Mouse (Mus musculus) embryo, embryonic 11.5 days (tissue): ENCODE results near the gene Txnrd2.

Source experiments
- DNase-seq: peaks from one replicate; pipeline ENCODE4 v3.0.0-alpha.2; 2012; ENCODE audit warnings: low read depth, low spot score

Txnrd2 gene

DNA sequence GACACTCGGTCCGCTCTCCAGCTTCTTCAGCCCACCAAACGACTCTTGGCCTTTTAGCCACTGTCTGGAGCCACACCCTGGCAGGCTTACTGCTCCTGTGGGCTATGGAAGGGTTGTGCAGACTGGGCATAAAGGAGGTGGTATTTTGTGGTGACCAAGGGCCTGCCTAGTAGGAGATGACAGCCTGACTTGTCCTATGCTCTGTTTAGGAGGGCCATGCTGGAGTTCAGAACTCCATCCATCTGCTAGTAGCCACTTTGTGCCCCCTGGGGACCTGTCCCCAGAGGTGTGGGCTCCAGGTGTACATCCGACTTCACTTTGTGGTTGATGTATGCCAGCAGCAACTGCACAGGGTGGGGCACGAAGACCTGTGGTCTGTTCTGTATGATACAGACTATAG lies 32.6 kb upstream of the Txnrd2 start:
- no peak for DNase-seq

DNA sequence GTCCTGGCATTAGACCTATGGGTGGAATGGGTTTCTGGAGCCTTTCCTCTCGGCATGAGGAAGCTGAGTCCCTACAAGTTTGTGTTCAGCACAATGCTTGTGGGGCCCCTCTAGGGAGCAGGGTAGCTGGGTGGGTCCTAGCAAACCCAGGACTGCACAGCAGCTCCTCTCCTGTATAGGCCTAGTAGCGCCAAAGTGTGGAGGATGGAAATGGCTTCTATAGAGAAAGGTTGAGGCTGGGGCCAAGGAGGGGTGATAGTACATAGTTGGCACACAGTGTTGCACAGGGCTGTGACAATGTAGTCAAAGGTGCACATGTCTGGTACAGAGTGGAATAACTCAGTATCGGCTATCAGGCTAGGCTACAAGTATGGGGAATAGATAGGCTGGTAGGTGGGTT lies 32.1 kb upstream of the Txnrd2 start:
- DNase-seq: no peak

DNA sequence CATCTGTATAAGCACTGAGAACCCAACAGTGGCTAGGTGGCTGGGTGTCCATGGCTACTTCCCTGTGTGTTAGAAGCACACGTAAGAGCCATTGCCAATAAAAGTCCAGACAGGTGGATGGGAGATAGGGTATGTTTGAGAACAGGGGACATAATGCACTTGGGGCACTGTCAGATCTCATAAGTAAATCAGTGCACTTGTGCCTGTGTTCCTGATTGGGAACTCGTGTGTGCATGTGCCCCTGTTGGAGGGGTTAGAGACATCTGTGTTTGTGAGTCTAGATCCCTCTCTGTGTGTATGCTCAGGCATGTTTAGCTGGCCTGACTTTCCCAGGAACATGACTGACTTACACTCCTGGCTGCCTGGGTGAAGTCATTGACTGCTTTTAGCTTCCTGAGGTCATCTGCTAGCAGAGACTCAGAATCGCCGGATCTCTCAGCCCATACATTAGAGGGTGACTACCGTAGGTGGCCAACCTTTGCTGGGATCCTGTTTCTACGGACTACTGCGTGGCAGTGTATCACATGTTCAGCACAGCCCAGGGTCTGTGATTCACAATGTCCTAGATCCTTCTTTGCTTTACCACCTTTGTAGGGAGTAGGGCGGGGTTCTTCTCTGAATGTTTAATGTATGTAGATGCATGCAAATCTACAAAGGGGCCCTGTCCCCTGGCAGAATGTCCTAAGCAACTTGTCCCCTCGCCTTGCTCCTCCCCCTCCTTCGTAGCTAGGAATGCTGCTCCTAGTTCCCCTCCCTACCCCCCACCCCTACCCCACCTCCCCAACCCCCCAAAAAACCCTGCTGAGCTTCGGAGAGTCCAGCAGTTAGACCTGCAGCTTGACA lies 31.2 kb upstream of the Txnrd2 start:
- DNase-seq: no peak

DNA sequence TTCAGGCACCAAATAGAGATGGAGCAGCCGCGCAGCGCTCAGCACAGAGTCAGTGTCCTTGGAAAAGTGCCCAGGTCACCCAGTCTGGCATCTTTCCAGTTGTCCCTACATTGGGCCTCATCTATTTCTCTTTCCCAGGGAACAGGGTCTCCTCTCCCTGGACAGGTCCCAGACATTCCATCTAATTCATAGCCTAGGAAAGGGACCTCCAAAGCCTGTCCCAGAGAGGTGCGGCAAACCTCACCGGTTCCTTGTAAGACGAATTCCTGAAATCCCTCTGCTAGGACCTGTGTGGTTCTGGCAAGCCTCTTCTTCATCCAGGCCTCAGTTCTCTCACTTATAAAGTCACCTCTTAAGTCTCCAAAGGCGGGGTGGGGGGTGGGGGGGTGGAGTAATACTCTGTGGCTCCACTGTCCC lies 30.6 kb upstream of the Txnrd2 start:
- DNase-seq: no peak

DNA sequence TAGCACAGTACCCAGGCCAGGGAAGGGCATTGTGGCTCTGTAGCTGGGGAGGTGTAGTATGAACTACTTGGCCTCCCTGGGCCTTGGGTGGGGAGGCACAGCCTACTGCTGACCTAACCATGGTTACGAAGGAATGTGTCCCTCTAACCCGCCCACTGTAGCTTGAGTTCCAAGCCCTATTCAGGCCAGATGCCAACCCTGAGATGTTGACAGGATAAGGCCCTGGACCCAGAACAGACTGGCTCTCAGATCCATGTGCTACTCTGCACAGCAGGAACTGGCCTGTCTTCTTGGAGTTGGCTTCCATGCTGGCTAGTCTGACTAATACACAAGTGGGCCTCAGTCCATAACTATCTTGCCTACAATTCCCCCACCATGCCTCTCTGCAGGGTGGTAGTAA lies 30.0 kb upstream of the Txnrd2 start:
- no peak for DNase-seq

DNA sequence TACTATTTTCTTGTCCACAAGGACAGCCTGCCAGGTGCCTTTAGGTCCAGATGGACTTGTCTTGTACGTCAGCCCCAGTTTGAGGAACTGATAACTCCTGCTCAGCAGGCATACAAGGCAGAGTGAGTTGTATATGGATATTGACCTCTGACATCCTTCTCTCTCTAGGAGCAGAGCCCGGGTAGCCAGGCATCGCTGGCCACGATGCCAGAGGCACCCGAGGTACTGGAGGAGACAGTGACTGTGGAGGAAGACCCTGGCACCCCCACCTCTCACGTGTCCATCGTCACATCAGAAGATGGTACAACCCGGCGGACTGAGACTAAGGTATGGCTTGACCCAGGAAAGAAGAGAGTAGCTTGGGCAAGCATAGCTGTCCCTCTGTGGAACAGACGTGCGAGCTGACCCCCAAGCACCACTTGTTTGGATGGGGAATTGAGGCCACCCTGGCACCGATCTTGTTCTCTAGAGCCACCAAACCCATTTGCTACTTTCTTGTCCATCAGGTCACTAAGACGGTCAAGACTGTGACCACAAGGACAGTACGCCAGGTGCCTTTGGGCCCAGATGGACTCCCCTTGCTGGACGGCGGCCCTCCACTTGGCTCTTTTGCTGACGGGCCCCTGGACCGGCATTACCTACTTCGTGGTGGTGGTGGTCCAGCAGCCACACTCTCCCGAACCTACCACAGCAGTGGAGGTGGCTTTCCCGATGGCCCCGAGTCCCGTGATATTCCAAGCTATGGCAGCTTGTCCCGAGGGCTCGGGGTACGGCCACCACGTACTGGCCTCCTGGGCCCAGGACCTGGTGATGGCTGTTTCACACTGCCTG lies 29.2 kb upstream of the Txnrd2 start:
- no peak for DNase-seq

DNA sequence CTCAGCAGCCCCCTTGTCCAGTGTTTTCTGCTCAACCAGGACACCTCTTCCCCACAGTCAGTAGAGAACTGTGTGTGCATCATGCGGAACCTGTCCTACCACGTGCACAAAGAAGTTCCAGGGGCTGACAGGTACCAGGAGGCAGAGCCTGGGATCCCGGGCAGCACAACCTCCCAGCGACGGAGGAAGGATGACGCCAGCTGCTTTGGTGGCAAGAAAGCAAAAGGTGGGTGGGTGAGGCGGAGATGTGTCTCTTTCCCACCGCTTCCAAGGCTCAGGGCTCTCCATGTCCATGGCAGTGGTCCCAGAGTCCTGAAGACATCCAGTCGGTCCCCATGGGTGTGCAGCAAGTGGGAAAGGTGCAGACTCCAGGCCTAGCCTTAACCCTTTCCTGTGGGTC lies 26.2 kb upstream of the Txnrd2 start:
- DNase-seq: no peak

DNA sequence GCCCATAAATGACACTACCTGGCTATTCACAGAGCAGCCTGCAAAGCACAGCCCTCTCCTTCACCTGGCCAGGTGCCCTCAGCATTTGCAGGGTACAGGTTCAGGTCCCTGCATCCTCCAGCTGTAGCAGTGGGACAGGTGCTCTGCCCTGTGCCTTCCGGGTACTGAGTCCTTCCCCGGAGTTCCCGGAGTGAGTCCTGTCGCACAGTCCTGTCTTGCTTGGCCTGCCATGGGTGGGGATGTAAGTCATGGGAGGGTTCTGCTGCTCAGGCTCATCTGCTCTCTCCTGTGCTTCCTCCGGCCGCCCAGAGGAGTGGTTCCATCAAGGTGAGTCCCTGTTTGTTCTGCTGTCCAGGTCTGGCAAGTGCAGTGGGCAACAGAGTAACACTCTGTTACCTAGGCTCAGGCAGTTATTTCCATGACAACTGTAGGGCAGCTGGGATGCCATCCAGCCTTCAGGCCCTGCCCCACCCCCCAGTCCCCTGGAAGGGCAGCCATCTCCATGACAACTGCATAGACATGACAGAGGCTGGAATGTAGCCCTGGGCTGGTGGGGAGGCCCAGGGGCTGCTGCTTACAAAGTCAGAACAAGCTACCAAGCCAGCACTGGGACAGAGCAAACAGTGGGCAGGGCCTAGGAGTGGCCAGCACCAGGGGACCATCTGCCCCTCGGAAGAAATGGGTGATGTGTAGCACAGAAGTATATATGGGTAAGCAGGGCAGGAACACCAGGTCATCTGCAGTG lies 25.5 kb upstream of the Txnrd2 start:
- peak; percentile 63 for DNase-seq

DNA sequence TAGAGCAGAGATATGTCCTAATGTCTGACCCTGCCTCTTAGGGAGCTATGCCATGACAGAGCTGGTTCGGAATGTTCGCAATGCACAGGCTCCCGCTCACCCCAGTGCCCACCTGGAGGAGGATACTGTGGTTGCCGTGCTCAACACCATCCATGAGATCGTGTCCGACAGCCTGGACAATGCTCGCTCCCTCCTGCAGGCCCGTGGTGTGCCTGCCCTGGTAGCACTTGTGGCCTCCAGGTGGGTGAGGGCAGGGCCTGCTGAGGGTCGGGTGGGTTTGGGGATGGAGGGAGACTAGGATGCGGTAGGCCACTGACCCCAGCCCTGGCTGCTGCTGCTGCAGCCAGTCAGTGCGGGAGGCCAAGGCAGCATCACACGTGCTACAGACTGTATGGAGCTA lies 22.9 kb upstream of the Txnrd2 start:
- no peak for DNase-seq

DNA sequence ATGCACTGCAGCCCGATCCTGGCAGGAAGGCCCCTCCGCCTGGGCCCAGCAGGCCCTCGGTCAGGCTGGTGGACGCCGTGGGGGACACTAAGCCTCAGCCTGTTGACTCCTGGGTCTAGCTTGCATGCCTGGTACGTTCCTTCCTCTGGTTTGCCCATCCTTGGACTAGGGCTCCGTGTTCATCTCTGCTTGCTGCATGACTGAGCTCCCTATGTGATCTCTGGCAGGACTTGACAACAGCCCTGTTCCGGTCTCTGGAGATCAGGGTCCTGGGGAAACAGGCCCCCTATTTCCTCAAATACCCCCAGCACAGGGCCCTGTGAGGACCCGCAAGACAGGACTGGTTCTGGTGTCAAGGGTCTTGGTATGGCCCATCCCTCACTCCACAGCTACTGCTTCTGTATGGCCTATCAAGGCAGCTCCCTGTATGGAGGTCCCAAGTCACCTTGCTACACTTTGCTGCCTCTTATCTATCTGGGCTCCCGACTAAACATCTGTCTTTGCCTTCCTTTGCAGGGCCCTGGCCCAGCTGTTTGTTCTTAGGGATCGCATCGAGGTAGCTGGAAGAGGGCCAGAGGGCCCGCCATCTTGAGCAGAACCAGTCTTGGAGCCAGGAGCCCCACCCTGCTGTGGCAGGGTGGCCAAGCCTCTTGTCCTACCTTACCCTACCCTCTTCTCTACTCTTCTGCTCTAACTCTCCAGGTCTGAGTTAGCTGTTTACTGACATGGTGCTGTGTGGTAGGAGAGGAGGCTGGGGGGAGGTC lies 20.9 kb upstream of the Txnrd2 start:
- DNase-seq: no peak

DNA sequence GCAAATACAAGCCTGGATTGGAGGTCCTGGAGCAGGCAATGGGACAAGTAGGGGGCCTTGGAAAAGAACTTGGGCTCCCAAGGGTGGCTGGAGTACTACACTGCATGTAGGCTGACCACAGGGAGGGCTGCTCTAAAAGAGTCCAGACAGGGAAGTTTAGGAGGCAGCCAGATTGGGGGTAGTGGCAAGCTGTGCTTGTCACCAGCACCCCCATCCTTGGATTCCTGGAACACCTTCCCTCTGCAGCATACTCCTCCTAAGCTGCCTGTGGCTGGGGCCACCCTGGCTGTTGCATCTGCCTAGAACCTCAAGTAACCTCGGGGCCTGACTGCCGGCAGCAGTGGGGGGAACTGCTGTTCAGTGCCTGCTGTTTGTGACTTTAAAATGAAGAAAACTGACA lies 20.3 kb upstream of the Txnrd2 start:
- DNase-seq: no peak

DNA sequence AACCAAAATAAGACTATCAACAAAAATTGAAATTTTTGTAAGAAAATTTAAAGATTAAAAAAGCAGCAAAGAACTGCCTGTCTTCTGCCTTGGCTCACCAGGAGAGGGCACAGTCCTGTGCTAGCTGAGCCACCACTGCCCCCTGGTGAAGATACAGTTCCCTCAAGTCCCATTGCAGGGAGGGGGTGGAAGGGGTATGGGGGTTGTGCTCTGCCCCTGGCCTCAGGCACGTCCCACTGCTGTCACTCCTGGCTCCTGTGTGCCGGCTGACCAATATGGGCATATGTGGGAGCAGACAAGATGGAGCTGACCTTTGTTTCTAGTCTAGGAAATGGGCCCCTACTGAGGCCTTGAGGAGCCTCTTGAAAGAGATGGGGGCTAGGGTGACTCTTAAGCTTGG lies 19.9 kb upstream of the Txnrd2 start:
- no peak for DNase-seq

DNA sequence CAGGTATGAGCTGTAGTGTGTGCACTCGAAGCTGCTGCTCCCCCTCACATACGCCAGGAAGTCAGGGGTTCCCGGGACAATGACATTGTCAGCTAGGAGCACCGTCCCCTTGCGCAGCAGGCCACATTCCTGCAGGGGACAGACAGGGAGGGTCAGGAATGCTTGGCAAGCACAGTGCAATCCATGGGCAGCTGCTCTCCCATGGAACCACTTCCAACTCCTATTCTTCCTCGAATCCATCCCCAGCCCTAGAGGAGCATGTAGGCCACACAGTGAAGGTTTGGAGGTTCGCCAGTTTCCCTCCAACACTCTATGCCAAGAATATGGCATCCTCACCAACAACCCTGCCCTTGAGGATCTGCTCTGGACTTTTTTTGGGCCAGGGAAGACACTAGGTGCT lies 18.3 kb upstream of the Txnrd2 start:
- no peak for DNase-seq

DNA sequence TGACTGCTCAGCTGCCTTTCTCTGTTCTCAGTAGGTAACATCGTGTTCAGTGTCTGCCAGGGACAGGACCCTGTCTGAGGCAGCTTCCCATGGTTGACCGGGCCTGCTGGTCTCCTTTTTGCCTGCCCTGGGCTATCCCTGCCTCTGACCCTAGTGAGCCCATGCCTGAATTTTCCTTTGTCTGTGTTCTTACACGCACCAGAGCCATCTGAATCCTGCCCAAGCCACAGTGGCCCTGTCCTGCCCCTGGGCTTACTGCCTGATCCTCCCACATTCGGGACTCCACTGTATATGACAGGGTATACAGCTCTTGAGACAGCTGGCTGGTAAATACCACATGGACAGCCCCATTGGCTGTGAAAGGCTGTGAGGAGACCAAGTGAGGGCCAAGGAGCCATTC lies 16.4 kb upstream of the Txnrd2 start:
- no peak for DNase-seq

DNA sequence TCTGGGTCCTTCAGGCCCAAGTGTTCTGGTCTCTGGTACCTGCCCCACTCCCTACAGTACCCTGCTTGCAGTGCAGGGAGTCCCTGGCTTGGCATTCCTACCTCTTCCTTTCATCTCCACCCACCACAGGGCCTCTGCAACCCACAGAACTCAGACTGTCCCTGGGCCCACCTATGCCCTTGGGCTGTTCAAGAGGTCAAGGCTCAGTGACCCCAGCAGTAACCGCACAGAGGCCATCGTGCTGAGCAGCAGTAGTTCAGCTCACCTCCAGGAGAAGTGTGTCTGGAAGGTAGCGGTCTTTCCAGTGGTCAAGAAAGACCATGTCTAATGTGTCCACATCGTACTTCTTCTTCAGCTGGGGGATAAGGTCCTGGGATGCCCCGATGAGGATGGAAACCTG lies 15.8 kb upstream of the Txnrd2 start:
- no peak for DNase-seq

DNA sequence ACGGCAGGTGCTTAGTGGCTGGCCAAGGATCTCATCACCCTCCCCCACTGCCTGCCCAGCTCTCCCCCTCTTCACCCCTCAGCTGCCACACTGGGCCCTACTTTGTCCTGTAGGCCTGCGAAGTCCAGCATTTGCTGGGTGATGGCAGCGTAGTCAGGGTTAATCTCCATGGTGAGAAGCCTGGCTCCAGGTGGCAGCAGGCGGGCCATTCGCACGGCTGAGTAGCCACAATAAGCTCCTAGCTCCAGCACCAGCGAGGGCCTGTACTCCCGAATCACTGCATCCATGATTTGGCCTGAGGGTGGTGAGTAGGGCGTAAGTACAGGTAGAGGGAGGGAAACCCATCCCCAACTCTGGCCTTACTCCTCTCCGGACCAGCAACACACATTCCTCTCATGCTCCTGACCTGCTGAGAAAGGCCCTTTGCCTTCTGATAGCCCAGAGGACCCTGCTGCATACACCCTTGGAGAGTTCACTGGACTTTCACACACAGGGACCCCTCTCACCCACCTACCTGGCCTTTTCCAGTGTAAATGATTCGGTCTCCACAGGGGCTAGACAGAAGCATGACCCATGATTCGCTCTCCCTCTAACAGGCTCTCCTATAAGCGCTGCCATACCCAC lies 15.0 kb upstream of the Txnrd2 start:
- no peak for DNase-seq

DNA sequence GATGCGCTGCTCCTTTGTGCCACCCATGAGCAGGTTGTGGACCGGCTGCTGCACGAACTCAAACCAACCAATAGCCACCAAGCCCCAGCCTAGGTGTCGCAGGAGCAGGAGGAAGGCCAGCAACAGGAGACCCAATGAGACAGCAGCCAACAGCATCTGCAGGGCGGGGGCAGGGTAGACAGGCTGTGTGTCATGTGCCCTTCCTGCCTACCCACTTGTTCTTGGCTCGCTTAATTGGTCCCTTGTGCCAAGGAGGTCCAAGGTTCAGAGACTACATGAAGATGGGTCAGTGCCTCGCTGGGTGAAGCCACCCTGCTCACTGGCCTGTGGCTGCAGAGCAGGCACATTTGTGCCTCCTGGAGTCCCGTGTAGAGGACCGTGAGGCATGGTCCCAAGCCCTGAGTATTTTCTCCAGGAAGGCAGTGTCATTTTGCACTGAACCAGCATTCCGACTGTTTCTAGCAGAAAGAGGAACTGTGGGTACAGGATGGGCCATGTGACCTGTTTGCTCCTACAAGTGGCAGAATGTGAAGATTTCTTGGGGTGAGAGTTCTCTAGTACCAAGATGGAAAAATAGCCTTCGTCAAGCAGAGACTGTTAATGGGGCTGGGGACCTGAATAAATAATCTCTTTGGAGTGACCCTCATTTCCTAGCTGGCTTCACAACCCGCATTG lies 14.2 kb upstream of the Txnrd2 start:
- DNase-seq: no peak

DNA sequence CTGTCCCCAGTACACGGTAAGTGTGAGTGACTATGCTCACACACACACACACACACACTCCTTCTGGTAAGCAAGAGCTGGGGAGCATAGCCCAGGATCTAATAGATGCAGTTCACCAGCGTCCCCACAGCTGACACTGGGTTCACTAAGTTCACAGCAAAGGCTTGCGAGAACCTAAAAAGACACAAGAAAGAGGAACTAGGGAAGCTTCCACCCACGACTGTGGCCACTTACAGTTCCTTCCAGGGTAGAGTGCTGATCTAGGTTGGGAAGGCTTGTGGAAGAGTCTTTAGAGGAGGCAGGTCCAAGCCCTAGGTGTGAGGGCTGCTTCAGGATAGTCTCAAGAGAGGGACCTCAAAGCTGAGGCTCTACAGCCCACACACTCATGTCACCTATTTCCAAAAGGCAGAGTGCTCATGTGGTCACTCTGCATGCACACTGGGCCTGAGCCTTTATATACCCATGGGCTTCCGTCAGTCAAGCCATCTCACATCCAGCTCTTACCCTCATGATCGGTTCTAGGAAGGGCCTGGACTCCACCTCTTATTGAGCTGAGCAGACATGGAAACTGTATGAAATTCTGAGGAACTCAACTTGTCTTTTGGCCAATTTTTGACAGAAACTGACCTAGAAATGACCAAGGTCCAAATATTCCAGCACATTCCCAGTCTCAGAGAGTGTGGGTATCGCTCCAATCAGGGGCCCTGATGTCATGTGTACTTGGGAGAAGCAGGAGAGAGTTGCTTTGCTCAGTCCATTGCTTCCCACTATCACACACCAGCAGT lies 13.0 kb upstream of the Txnrd2 start:
- no peak for DNase-seq

DNA sequence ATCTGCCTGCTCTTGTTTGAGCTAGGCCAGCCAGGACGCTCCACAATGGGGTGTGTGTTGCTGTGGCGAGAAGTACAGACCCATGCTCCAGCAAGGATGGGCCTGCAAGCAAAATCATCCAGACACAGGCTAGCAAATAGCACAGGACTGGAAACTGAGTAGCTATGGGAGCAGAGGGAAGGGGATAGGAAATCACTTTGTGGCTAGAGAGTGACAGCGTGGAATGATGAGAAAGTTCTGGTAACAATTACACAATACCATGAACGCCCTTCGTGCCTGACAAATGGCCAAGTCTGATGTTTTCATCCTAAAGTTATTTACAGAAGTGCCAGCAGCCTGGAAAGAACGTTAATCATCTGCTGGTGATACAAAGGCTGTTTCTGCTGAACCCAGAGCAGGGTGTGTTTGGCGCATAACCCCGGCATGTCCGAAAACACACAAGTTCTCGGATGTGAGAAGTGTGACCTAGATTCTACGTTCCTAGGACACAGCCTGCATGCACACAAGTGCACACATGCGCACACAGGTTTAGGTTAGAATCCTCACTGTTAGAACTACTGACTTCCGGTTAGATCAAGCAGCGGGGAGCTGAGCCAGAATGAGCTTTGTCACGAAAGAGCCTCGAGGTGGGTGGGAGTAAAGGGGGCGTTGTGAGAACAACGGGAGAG lies 10.0 kb upstream of the Txnrd2 start:
- no peak for DNase-seq
